Mouse (Mus musculus) embryo, embryonic 9.5 days (tissue): ENCODE measurements around the gene Zranb3.
"Not testable (repeated sequence)": the region's sequence is repeated elsewhere in the genome, so short reads cannot be mapped to it uniquely, and the experiment has no call there.

Experiments used
- DNase-seq: peaks from one replicate; pipeline ENCODE4 v3.0.0-alpha.2; 2017; ENCODE audit errors: extremely low spot score

The Zranb3 gene

GRCm38 (mm10) chr1:128060655-128061344 is 42.0 kb downstream of the Zranb3 start:
- no peak for DNase-seq

- DNase-seq: no peak
These were observed 44.2 kb downstream of the Zranb3 start for GRCm38 (mm10) chr1:128058625-128059024.

- DNase-seq: no peak
These were observed 45.6 kb downstream of the Zranb3 start for GRCm38 (mm10) chr1:128057269-128057668.

GRCm38 (mm10) chr1:128046920-128047319 is 55.9 kb downstream of the Zranb3 start:
- no peak for DNase-seq

GRCm38 (mm10) chr1:128046455-128046854 is 56.4 kb downstream of the Zranb3 start:
- DNase-seq: no peak

GRCm38 (mm10) chr1:128044181-128044580 is 58.7 kb downstream of the Zranb3 start:
- DNase-seq: no peak

GRCm38 (mm10) chr1:128036296-128036695 is 66.6 kb downstream of the Zranb3 start:
- DNase-seq: no peak

- DNase-seq: no peak
These were observed 70.7 kb downstream of the Zranb3 start for GRCm38 (mm10) chr1:128032123-128032522.

- no peak for DNase-seq
These were observed 71.3 kb downstream of the Zranb3 start for GRCm38 (mm10) chr1:128031524-128031923.

GRCm38 (mm10) chr1:128024363-128025114 is 78.3 kb downstream of the Zranb3 start:
- DNase-seq: no peak

GRCm38 (mm10) chr1:128020001-128020770 is 82.7 kb downstream of the Zranb3 start:
- DNase-seq: no peak

GRCm38 (mm10) chr1:128016035-128016492 is 86.8 kb downstream of the Zranb3 start:
- no peak for DNase-seq

GRCm38 (mm10) chr1:128013698-128014386 is 89.0 kb downstream of the Zranb3 start:
- no peak for DNase-seq

- DNase-seq: no peak
These were observed 93.1 kb downstream of the Zranb3 start for GRCm38 (mm10) chr1:128009751-128010150.

GRCm38 (mm10) chr1:128006042-128006600 is 96.7 kb downstream of the Zranb3 start:
- not testable (repeated sequence) for DNase-seq

GRCm38 (mm10) chr1:128004371-128004720 is 98.5 kb downstream of the Zranb3 start:
- no peak for DNase-seq

GRCm38 (mm10) chr1:128003712-128004370 is 99.0 kb downstream of the Zranb3 start:
- DNase-seq: no peak

GRCm38 (mm10) chr1:128002159-128002558 is 100.7 kb downstream of the Zranb3 start:
- DNase-seq: no peak

- DNase-seq: not testable (repeated sequence)
These were observed 101.9 kb downstream of the Zranb3 start for GRCm38 (mm10) chr1:128000931-128001330.

- DNase-seq: no peak
These were observed 109.0 kb downstream of the Zranb3 start for GRCm38 (mm10) chr1:127993892-127994291.
